Mouse (Mus musculus) fat pad, adult 2 months (tissue): ENCODE results near the gene Slc27a4.
"Not testable (repeated sequence)": the region's sequence is repeated elsewhere in the genome, so short reads cannot be mapped to it uniquely, and the experiment has no call there.

ENCODE experiments used
- DNase-seq: peaks from one replicate; pipeline ENCODE4 v3.0.0-alpha.2; 2011; ENCODE audit warnings: low read depth, low spot score; ENCODE audit errors: extremely low read depth

The Slc27a4 gene

GRCm38 (mm10) chr2:29802075-29802826 lies at the start of gene Slc27a4:
TSS of gene Slc27a4 (plus strand) at chr2:29802634.
- peak; percentile 88 for DNase-seq

GRCm38 (mm10) chr2:29755693-29756092 lies 46.7 kb upstream of the Slc27a4 start:
- no peak for DNase-seq

- no peak for DNase-seq
These were observed 37.6 kb upstream of the Slc27a4 start for GRCm38 (mm10) chr2:29764831-29765230.

GRCm38 (mm10) chr2:29767976-29768709 lies 34.3 kb upstream of the Slc27a4 start:
- no peak for DNase-seq

GRCm38 (mm10) chr2:29768901-29769300 lies 33.5 kb upstream of the Slc27a4 start:
- DNase-seq, result no peak

- DNase-seq, result no peak
These were observed 32.3 kb upstream of the Slc27a4 start for GRCm38 (mm10) chr2:29770162-29770561.

- peak; percentile 99 for DNase-seq
These were observed 30.6 kb upstream of the Slc27a4 start for GRCm38 (mm10) chr2:29771611-29772461.

- no peak for DNase-seq
These were observed 29.1 kb upstream of the Slc27a4 start for GRCm38 (mm10) chr2:29773323-29773722.

- not testable (repeated sequence) for DNase-seq
These were observed 21.2 kb upstream of the Slc27a4 start for GRCm38 (mm10) chr2:29781256-29781655.

- no peak for DNase-seq
These were observed 18.1 kb upstream of the Slc27a4 start for GRCm38 (mm10) chr2:29784290-29784689.

- no peak for DNase-seq
These were observed 15.1 kb upstream of the Slc27a4 start, which contains the start of gene Coq4 for GRCm38 (mm10) chr2:29787104-29787917. TSS of gene Coq4 (plus strand) at chr2:29787493.

GRCm38 (mm10) chr2:29787937-29788681 lies 14.3 kb upstream of the Slc27a4 start, which contains the start of gene Trub2:
TSS of gene Trub2 (minus strand) at chr2:29788502.
- no peak for DNase-seq

- DNase-seq, result no peak
These were observed 9.5 kb upstream of the Slc27a4 start for GRCm38 (mm10) chr2:29792772-29793487.

- no peak for DNase-seq
These were observed 380 bp downstream of the Slc27a4 start for GRCm38 (mm10) chr2:29802827-29803201.

- DNase-seq, result no peak
These were observed 982 bp downstream of the Slc27a4 start for GRCm38 (mm10) chr2:29803400-29803831.

GRCm38 (mm10) chr2:29815678-29816371 lies 13.4 kb downstream of the Slc27a4 start:
- no peak for DNase-seq

- DNase-seq, result peak; percentile 78
These were observed 15.2 kb downstream of the Slc27a4 start for GRCm38 (mm10) chr2:29817426-29818232.

GRCm38 (mm10) chr2:29819363-29819762 lies 16.9 kb downstream of the Slc27a4 start:
- DNase-seq, result no peak
